Mouse (Mus musculus) heart, adult 9 months (tissue): Measurements from ENCODE around the gene Gtf2ird2.

Source experiments
- DNase-seq, 2 experiments: peaks; one replicate each; pipeline ENCODE4 v3.0.0; 2022; ENCODE audit warnings: low spot score in 2 of 2

Gtf2ird2 gene

GRCm38 (mm10) chr5:134266404-134266803 lies 82.6 kb downstream of the Gtf2ird2 start:
- DNase-seq, result no peak

DNA sequence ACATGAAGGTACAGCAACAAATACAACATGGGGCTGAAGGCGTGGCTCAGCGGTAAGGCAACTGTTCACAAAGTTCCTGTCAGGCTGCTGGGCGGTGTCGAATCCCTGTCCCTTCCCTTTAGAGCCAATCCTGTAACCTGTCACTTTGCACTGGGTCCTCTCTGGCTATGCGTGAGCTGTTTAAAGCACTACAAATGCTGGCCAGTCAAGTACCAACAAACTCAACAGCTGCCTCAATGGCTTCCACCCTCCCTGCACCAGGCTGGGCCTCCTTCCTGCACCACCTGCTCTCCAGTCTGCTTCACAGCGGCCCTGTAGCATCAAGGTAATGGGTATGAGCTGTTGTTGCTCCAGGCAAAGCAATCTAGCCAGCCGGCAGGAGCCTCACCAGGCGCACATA lies 84.9 kb downstream of the Gtf2ird2 start:
- no peak for DNase-seq

GRCm38 (mm10) chr5:134269751-134270150 lies 85.9 kb downstream of the Gtf2ird2 start:
- no peak for DNase-seq

DNA sequence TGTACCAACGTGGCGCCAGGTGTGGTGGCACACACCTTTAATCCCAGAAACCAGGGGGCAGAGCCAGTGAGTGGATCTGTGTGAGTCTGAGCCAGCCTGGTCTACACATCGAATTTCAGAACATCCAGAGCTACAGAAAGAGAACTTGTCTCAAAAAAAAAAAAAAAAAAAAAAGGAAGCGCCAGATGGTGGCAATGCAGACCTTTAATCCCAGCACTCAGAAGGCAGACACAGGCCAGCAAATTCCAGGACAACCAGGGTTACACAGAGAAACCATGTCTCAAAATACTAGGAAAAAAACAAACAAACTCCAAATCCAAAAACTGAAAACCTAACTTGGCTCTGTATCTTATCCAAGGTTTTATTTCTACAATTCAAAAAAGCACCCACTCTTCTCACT lies 86.7 kb downstream of the Gtf2ird2 start:
- no peak for DNase-seq

GRCm38 (mm10) chr5:134271421-134271820 lies 87.6 kb downstream of the Gtf2ird2 start:
- no peak for DNase-seq

GRCm38 (mm10) chr5:134272761-134273160 lies 88.9 kb downstream of the Gtf2ird2 start:
- no peak for DNase-seq

GRCm38 (mm10) chr5:134273761-134274160 lies 89.9 kb downstream of the Gtf2ird2 start:
- DNase-seq, result no peak
